Mouse (Mus musculus): ENCODE data around the gene Gast. TPM values are rescaled to one million over a fixed set of nuclear protein-coding genes. Genes with fewer than 3 reads are reported as not detected.
"Not testable (repeated sequence)": the region's sequence is repeated elsewhere in the genome, so short reads cannot be mapped to it uniquely, and the experiment has no call there.

The Gast gene
- polyA plus RNA-seq, 1 experiment from 2014 or later: not detected

GRCm38 (mm10) chr11:100319492-100320171 lies 14.6 kb upstream of the Gast start, which contains the start of gene Eif1:
TSS of gene Eif1 (plus strand) at chr11:100319885.
- H3K27ac ChIP-seq (ENCODE audit: low read depth): peak within 1 kb of the TSS; percentile 100
- H3K9me3 ChIP-seq (ENCODE audit: low read length): no peaks in the 10 kb centered on the region
- H3K4me2 ChIP-seq (ENCODE audit: low read depth, low read length): peak within 1 kb of the TSS; percentile 85
- peaks cover 29% of the 10 kb centered on the region for H3K4me1 ChIP-seq (ENCODE audit: insufficient read depth)
- ATAC-seq: peak; percentile 75
- peak; percentile 100 for DNase-seq
- TF ChIP-seq CTCF (IDR thresholded peaks at IDR 0.05; ENCODE audit: low read depth): no peak
- TF ChIP-seq EP300 (IDR thresholded peaks at IDR 0.05; ENCODE audit: low read depth): no peak
- H3K36me3 ChIP-seq (replicated peaks; ENCODE audit: insufficient read depth, low read length): peaks cover 18% of the 10 kb centered on the region
- H3K27me3 ChIP-seq (ENCODE audit: insufficient read depth, low read length): no peaks in the 10 kb centered on the region
- under 1% methylated on average over 46 of the region's 58 CpGs for WGBS (ENCODE audit: insufficient replicate concordance)
- peak within 1 kb of the TSS; percentile 98 for H3K9ac ChIP-seq (replicated peaks)
- H3K4me3 ChIP-seq (ENCODE audit: low read depth, low read length): peak within 1 kb of the TSS; percentile 90

- Histone ChIP-seq H3K4me1 (ENCODE audit: insufficient read depth) (peaks cover 26% of the 10 kb centered on the region), H3K9me3 (ENCODE audit: low read length) (no peaks in the 10 kb centered on the region), H3K27ac (ENCODE audit: low read depth) (peak overlapping the region; percentile 100), H3K4me2 (ENCODE audit: low read depth, low read length) (peak overlapping the region; percentile 85), H3K36me3 (replicated peaks; ENCODE audit: insufficient read depth, low read length) (peaks cover 18% of the 10 kb centered on the region), H3K27me3 (ENCODE audit: insufficient read depth, low read length) (no peaks in the 10 kb centered on the region), H3K4me3 (ENCODE audit: low read depth, low read length) (peak overlapping the region; percentile 90), H3K9ac (replicated peaks) (peak overlapping the region; percentile 98)
- TF ChIP-seq CTCF (IDR thresholded peaks at IDR 0.05; ENCODE audit: low read depth) (peak; percentile 44), EP300 (IDR thresholded peaks at IDR 0.05; ENCODE audit: low read depth) (peak; percentile 83)
- ATAC-seq (peak; percentile 79), DNase-seq (peak; percentile 99)
- WGBS (ENCODE audit: insufficient replicate concordance): 1% methylated on average over 28 of the region's 40 CpGs
Observed at GRCm38 (mm10) chr11:100320172-100320630, 14.0 kb upstream of the Gast start.

GRCm38 (mm10) chr11:100320701-100321410 lies 13.4 kb upstream of the Gast start:
- WGBS (ENCODE audit: insufficient replicate concordance): 12% methylated on average over 11 of the region's 11 CpGs
- H3K4me3 ChIP-seq (ENCODE audit: low read depth, low read length): peak overlapping the region; percentile 90

GRCm38 (mm10) chr11:100321479-100322305 lies 12.5 kb upstream of the Gast start:
- peaks cover 22% of the 10 kb centered on the region for H3K4me1 ChIP-seq (ENCODE audit: insufficient read depth)
- not testable (repeated sequence) for DNase-seq; H3K27me3 ChIP-seq (ENCODE audit: insufficient read depth, low read length); ATAC-seq; H3K9me3 ChIP-seq (ENCODE audit: low read length)
- peak overlapping the region; percentile 7 for H3K27ac ChIP-seq (ENCODE audit: low read depth)
- H3K36me3 ChIP-seq (replicated peaks; ENCODE audit: insufficient read depth, low read length): peaks cover 18% of the 10 kb centered on the region
- TF ChIP-seq CTCF (IDR thresholded peaks at IDR 0.05; ENCODE audit: low read depth): peak; percentile 21
- 68% methylated on average over 7 of the region's 7 CpGs for WGBS (ENCODE audit: insufficient replicate concordance)
- H3K4me2 ChIP-seq (ENCODE audit: low read depth, low read length): peak overlapping the region; percentile 85
- peak overlapping the region; percentile 23 for H3K9ac ChIP-seq (replicated peaks)
- H3K4me3 ChIP-seq (ENCODE audit: low read depth, low read length): peak overlapping the region; percentile 90; the same call in 1 of the 2 replicates

More at GRCm38 (mm10) chr11:100320701-100321410, 13.4 kb upstream of the Gast start:
- Histone ChIP-seq H3K4me2 (ENCODE audit: low read depth, low read length) (peak overlapping the region; percentile 85), H3K9ac (replicated peaks) (peak overlapping the region; percentile 98), H3K4me1 (ENCODE audit: insufficient read depth) (peaks cover 26% of the 10 kb centered on the region), H3K36me3 (replicated peaks; ENCODE audit: insufficient read depth, low read length) (peaks cover 18% of the 10 kb centered on the region), H3K27ac (ENCODE audit: low read depth) (peak overlapping the region; percentile 100)
- not testable (repeated sequence) for ATAC-seq; DNase-seq; H3K9me3 ChIP-seq (ENCODE audit: low read length); H3K27me3 ChIP-seq (ENCODE audit: insufficient read depth, low read length)

- WGBS (ENCODE audit: insufficient replicate concordance): 69% methylated on average over 3 of the region's 3 CpGs
- Histone ChIP-seq H3K9ac (replicated peaks) (no peak overlapping the region), H3K9me3 (ENCODE audit: low read length) (no peaks in the 10 kb centered on the region), H3K4me3 (ENCODE audit: low read depth, low read length) (no peak overlapping the region), H3K36me3 (replicated peaks; ENCODE audit: insufficient read depth, low read length) (peaks cover 18% of the 10 kb centered on the region), H3K27me3 (ENCODE audit: insufficient read depth, low read length) (no peaks in the 10 kb centered on the region), H3K4me2 (ENCODE audit: low read depth, low read length) (peak overlapping the region; percentile 61), H3K27ac (ENCODE audit: low read depth) (peak overlapping the region; percentile 7; the same call in 1 of the 2 replicates), H3K4me1 (ENCODE audit: insufficient read depth) (peaks cover 16% of the 10 kb centered on the region)
- DNase-seq (no peak), ATAC-seq (no peak)
- TF ChIP-seq EP300 (IDR thresholded peaks at IDR 0.05; ENCODE audit: low read depth) (no peak), CTCF (IDR thresholded peaks at IDR 0.05; ENCODE audit: low read depth) (no peak)
Observed at GRCm38 (mm10) chr11:100322591-100323258, 11.5 kb upstream of the Gast start.
